Mouse (Mus musculus) lung, adult 2 months (tissue): ENCODE measurements around the gene Prkce.

Source experiments
- CTCF ChIP-seq: fragments of 200-500 bp; IDR thresholded peaks from 2 replicates; pipeline ENCODE4 v1.5.1; 2011; ENCODE audit warnings: mild to moderate bottlenecking, low read length, control low read depth; ENCODE audit not compliant: insufficient read depth
- POLR2A ChIP-seq: fragments of 200-500 bp; IDR thresholded peaks from 2 replicates; pipeline ENCODE4 v1.6.1; 2011; ENCODE audit warnings: low read depth, mild to moderate bottlenecking, control low read depth, low read length, borderline replicate concordance; ENCODE audit errors: extremely low read depth

DNA sequence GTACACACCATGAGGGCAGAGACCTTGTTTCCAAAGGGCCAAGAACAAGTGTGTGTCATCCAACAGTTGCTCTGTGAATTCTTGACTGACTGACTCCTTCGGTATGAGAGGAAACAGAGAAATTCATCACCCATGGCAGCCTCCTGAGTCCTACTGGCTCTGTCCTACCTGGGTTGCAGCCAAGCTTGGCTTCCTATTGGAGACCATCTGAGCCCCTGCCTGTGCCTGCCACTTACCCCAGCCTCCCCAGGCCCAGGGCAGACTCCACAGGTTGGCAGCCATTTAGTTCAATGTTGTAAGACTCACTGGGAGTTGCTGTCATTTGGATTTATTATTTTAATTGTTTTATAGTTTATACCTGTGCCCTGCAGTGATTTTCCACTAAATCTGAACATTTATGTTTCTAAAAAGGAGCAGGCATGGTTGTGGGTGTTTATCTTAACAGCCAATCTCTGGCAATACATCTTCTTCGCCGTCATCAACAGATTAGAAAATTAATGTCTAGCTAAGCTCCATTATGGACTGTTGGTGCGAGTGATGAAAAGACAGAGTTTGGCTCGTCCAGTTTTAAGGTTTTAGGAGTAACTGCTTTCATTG, 436.4 kb downstream of the Prkce start:
- TF ChIP-seq CTCF (no peak), POLR2A (no peak)
